ENCODE assay signal across 10 mouse cellular contexts in the genomic region with DNA sequence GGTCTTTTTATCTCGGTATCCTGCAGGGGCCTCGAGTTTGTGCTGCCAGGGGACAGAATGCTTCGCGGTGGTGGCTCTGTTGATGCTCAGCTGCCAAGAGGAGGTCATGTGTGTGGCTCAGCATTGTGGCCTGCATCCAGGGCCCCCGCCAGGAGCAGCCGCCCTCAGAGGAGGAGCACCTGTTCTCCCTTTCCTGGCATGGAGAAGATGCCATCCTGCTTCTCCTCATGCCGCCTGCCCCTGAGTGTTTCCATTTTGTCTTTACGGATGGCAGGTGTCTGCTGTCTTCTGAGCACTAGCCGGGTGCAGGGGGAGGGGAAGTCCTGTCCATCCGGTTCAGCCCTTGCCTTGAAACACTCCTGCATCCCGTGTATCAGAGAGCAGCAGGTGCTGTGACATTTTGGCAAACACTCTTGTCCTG.
DNase-seq lines count a peak whose midpoint lies in the region; ATAC-seq and TF ChIP-seq lines count a peak whose summit lies in the region.
"Had no signal": no experiment of that assay in that cellular context is flagged by ENCODE, and none has a peak within 500 bp of the region (broad histone marks: within the 10 kb centered on the region; RNA-seq: fewer than 3 reads in every experiment).

No protein-coding gene starts in this region.

- no peak overlapping the region for H3K9ac ChIP-seq in heart, embryonic 14.5 days (ENCODE audit: low read length)

- no peaks in the 10 kb centered on the region for H3K27me3 ChIP-seq in heart, embryonic 14.5 days (ENCODE audit: control insufficient read depth, insufficient read depth, low read length)

- H3K4me2 ChIP-seq in heart, embryonic 14.5 days (ENCODE audit: low read length): peak overlapping the region; percentile 25; the same call in 1 of the 2 replicates

- no peak overlapping the region for H3K4me3 ChIP-seq in heart, embryonic 14.5 days (ENCODE audit: control insufficient read depth in 1 of 2, insufficient read depth in 1 of 2, low read depth in 1 of 2, low read length in 2 of 2)
- H3K4me3 ChIP-seq in lung, adult 2 months (replicated peaks; ENCODE audit: extremely low read depth, low read depth, low read length): no peak overlapping the region

- intact Hi-C loops in heart, postnatal 14 days (cut with DNase I): loop anchor here (5.0 kb wide), 1 partner anchor 230 kb away; no protein-coding TSS in a partner anchor
- intact Hi-C loops in left cerebral cortex, postnatal 36 days (cut with DNase I): loop anchor here (5.0 to 10.0 kb wide), 2 partner anchors 230 to 1077 kb away; no protein-coding TSS in a partner anchor

- no peak for DNase-seq in heart, postnatal 14 days
- peak; percentile 99 for DNase-seq in brain, adult 2 months (ENCODE audit: low read depth, low spot score)
- DNase-seq in cerebellum, postnatal 4 days (ENCODE audit: low spot score in 2 of 2): peak; percentile 55 to 85
- DNase-seq in left cerebral cortex, postnatal 36 days (ENCODE audit: low spot score in 2 of 2): peak; percentile 28 to 36
- DNase-seq in ovary, postnatal 14 days (ENCODE audit: low spot score): no peak
- DNase-seq in lung, adult 2 months: no peak
- DNase-seq in urinary bladder, adult 18-20 months (ENCODE audit: low spot score in 2 of 2): no peak

- H3K9me3 ChIP-seq in heart, embryonic 14.5 days (ENCODE audit: control insufficient read depth, low read length): no peaks in the 10 kb centered on the region

- WGBS in heart, embryonic 14.5 days: 31% methylated on average over 11 of the region's 11 CpGs
- whole genome bisulfite sequencing in lung, adult 2 months: 34% methylated on average over 11 of the region's 11 CpGs

- no peak for TF ChIP-seq POLR2A in lung, adult 2 months (IDR thresholded peaks at IDR 0.05; ENCODE audit: borderline replicate concordance, extremely low read depth, low read depth, low read length)

- no peak overlapping the region for H3K27ac ChIP-seq in heart, embryonic 14.5 days (replicated peaks in 1 of 2; ENCODE audit: control insufficient read depth in 1 of 2, insufficient read depth in 1 of 2, low read depth in 2 of 2, low read length in 2 of 2)
- H3K27ac ChIP-seq: macrophage had no signal

- ATAC-seq in heart, embryonic 14.5 days (ENCODE audit: insufficient number of reproducible peaks, insufficient read depth, low FRiP score, low read depth): no peak

- H3K4me1 ChIP-seq in heart, embryonic 14.5 days (ENCODE audit: control insufficient read depth in 2 of 2, insufficient read depth in 2 of 2, low read length in 2 of 2): 0 out of 4 replicates have a peak, but pooled peaks cover 0 to 3% of the 10 kb centered on the region in 2 experiments
- no peaks in the 10 kb centered on the region for H3K4me1 ChIP-seq in lung, adult 2 months (ENCODE audit: control insufficient read depth, insufficient read depth, low read length)

- H3K36me3 ChIP-seq in heart, embryonic 14.5 days (ENCODE audit: control insufficient read depth, insufficient read depth, low read length): no peaks in the 10 kb centered on the region
- H3K36me3 ChIP-seq: G1E had no signal

- no peak for TF ChIP-seq CTCF in lung, adult 2 months (IDR thresholded peaks at IDR 0.05; ENCODE audit: insufficient read depth, low read length)

Comparison
In these comparisons a context has a peak if more than half of its experiments do, and no peak if none do; other contexts are left out.
1. DNase-seq: peak in brain, adult 2 months (single experiment), cerebellum, postnatal 4 days (2 of 2) and left cerebral cortex, postnatal 36 days (2 of 2); none in heart, postnatal 14 days (0 of 2), ovary, postnatal 14 days (single experiment), lung, adult 2 months (single experiment) and urinary bladder, adult 18-20 months (0 of 2).